Mouse (Mus musculus) stomach, postnatal 0 days (tissue): ENCODE data around the gene Stx7. TPM values are rescaled to one million over a fixed set of nuclear protein-coding genes. Genes with fewer than 3 reads are reported as not detected.
"Not testable (repeated sequence)": the region's sequence is repeated elsewhere in the genome, so short reads cannot be mapped to it uniquely, and the experiment has no call there.

ENCODE experiments used
- ATAC-seq: fragments of 200-750 bp; cut with Nextera tagmentation; 2 replicates; pipeline ENCODE4 v1.8.0; 2017; ENCODE audit not compliant: low FRiP score, low TSS enrichment
- DNase-seq: peaks from one replicate; pipeline ENCODE4 v3.0.0-alpha.2; 2016; ENCODE audit warnings: low spot score
- H3K27ac ChIP-seq: fragments of 300-500 bp; sonication (generic); replicated peaks from 2 replicates; pipeline ENCODE4 v1.5.1; 2014; ENCODE audit warnings: mild to moderate bottlenecking, control low read depth
- H3K27me3 ChIP-seq: fragments of 300-500 bp; sonication (generic); 2 replicates; pipeline ENCODE4 v1.6.1; 2014; ENCODE audit warnings: low read length; ENCODE audit not compliant: control insufficient read depth, insufficient read depth
- H3K36me3 ChIP-seq: fragments of 300-500 bp; sonication (generic); 2 replicates; pipeline ENCODE4 v1.6.1; 2014; ENCODE audit warnings: low read length, mixed read lengths; ENCODE audit not compliant: control insufficient read depth, insufficient read depth
- H3K4me1 ChIP-seq: fragments of 300-500 bp; sonication (generic); replicated peaks from 2 replicates; pipeline ENCODE4 v1.6.1; 2014; ENCODE audit warnings: antibody characterized with exemption; ENCODE audit not compliant: control insufficient read depth, insufficient read depth
- H3K4me2 ChIP-seq: fragments of 300-500 bp; sonication (generic); replicated peaks from 2 replicates; pipeline ENCODE4 v1.6.1; 2014; ENCODE audit warnings: low read depth, mild to moderate bottlenecking, control low read depth, moderate library complexity
- H3K4me3 ChIP-seq: fragments of 300-500 bp; sonication (generic); 2 replicates; pipeline ENCODE4 v1.5.1; 2014; ENCODE audit warnings: low read depth, low read length, control low read depth
- H3K9ac ChIP-seq: fragments of 300-500 bp; sonication (generic); 2 replicates; pipeline ENCODE4 v1.6.1; 2014; ENCODE audit warnings: mild to moderate bottlenecking, low read length, control low read depth, mixed read lengths
- H3K9me3 ChIP-seq: fragments of 300-500 bp; sonication (generic); 2 replicates; pipeline ENCODE4 v1.6.1; 2016; ENCODE audit warnings: low read length; ENCODE audit not compliant: control insufficient read depth
- CTCF ChIP-seq: IDR thresholded peaks from 2 replicates; pipeline ENCODE4 v1.5.1; 2016; ENCODE audit warnings: antibody characterized with exemption, low read depth, mild to moderate bottlenecking, moderate library complexity
- EP300 ChIP-seq: optimal IDR thresholded peaks from 2 replicates; pipeline ENCODE3; 2016; ENCODE audit warnings: antibody characterized with exemption
- WGBS: fragments of 180-500 bp; shearing (Covaris S2); extraction: QIAGEN DNeasy Blood & Tissue Kit; methylation state at CpG from one replicate; pipeline ENCODE4 v1.1.7; 2014; 5-methylcytosine and 5-hydroxymethylcytosine counted together
- polyA plus RNA-seq: library from polyadenylated mRNA; unstranded; fragments of >200 nt; fragmentation: Nextera tagmentation; extraction: Ambion mirVana; gene quantifications from 2 replicates; pipeline ENCODE4 v1.2.1, GENCODE M21; 2015

Stx7 gene
- 73.3 and 82.1 TPM in 2 replicates for polyA plus RNA-seq

DNA sequence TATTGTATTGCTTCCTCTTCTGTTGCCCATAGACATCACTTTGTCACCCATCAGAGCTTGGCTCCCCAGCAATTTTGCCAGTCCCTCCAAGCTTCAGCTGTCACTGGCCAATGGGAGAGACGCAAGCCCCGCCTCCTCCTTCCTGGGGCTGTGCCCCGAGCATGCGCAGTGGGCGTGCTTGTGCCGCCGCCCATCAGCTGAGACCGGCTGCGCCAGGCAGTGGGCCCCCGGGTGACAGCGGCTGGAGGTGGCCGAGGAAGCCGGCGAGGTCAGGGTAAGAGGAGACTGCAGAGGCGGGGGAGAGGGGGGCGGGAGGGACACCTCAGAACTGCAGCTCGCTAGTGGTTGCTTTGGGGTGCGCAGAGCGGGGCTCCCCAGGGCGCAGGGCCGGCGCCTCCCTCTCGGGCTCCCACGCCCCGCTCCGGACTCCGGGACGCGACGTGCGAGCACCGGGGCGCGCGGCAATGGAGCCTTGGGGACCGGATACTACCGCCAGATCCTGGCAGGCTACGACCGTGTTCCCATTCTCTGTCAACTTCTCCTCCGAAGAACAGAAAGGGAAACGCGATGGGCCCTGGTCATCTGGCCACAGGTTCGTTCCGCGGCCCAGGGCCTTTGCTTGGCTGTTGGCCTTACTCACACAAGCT, at the start of gene Stx7:
Gene Stx7 (plus strand): TSS at position 168 of the 647 bp plus-strand sequence.
- under 1% methylated on average over 43 of the region's 45 CpGs for WGBS
- Histone ChIP-seq H3K9ac (peak within 1 kb of the TSS; percentile 81), H3K27me3 (no peaks in the 10 kb centered on the region), H3K27ac (peak within 1 kb of the TSS; percentile 83), H3K36me3 (0 out of 2 replicates have a peak, but pooled peaks cover 2% of the 10 kb centered on the region), H3K4me3 (peak within 1 kb of the TSS; percentile 93), H3K4me2 (peak within 1 kb of the TSS; percentile 66), H3K4me1 (no peaks in the 10 kb centered on the region), H3K9me3 (no peaks in the 10 kb centered on the region)
- no peak for TF ChIP-seq CTCF
- no peak for TF ChIP-seq EP300
- DNase-seq, result peak; percentile 94
- ATAC-seq, result peak; percentile 95

DNA sequence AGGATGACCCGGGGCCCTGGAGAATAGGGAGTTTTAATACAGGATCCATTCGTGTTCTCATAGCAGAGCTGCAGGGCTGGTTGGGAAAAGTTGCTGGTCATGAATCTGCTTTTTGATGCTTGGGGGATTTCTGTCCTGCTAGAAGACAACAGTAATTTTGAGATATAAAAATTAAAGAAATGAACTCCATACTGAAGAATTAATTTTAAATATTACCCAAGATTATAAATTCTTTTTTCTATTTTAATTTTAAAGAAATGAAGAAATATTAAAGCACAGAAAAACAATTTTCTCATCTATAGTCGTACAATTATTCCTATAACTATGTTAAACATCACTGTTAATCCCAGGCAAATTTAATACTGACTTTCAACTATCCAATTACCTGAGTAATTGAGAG, 47.3 kb upstream of the Stx7 start, which contains the start of gene Taar8c:
Gene Taar8c (minus strand): TSS at position 101 of the 400 bp plus-strand sequence.
- not testable (repeated sequence) for H3K27ac ChIP-seq, H3K27me3 ChIP-seq, H3K36me3 ChIP-seq, H3K4me2 ChIP-seq, H3K9ac ChIP-seq, H3K4me1 ChIP-seq, H3K4me3 ChIP-seq, H3K9me3 ChIP-seq, ATAC-seq, DNase-seq
- WGBS, result 81% methylated on average over 1 of the region's 3 CpGs

DNA sequence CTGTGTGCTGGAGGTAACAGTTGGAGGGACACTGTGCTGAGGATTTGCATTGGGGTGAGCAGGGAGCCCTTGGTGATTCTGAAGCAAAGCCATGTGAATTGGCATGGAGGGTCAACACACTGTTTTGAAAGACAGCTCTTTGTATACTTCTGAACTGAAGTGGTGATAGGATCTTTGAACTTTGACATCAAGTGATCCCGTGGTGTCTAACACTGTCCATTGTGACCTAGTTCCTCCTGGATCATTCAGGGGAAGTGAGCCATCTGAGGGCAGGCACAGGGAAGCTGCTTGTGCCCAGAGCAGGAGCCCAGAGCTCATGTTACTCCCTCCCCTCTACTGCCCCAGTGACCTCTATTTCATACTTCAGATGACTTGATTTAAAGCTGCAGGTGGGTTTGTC, 45.8 kb upstream of the Stx7 start:
- WGBS, result 20% methylated on average over 1 of the region's 1 CpGs
- H3K4me3 ChIP-seq, H3K36me3 ChIP-seq, H3K4me2 ChIP-seq, H3K27ac ChIP-seq, H3K27me3 ChIP-seq, DNase-seq, H3K9ac ChIP-seq, H3K9me3 ChIP-seq, H3K4me1 ChIP-seq, ATAC-seq: not testable (repeated sequence)

GRCm38 (mm10) chr10:24107747-24108146, 41.4 kb upstream of the Stx7 start:
- ATAC-seq (no peak), DNase-seq (no peak)
- WGBS, result 72% methylated on average over 5 of the region's 5 CpGs
- no peaks in the 10 kb centered on the region for H3K4me1 ChIP-seq
- H3K4me2 ChIP-seq, result no peak overlapping the region
- no peaks in the 10 kb centered on the region for H3K27me3 ChIP-seq
- no peak overlapping the region for H3K4me3 ChIP-seq
- no peak overlapping the region for H3K9ac ChIP-seq
- no peaks in the 10 kb centered on the region for H3K9me3 ChIP-seq
- H3K36me3 ChIP-seq, result no peaks in the 10 kb centered on the region
- TF ChIP-seq EP300 (no peak), CTCF (no peak)
- H3K27ac ChIP-seq, result no peak overlapping the region

- Histone ChIP-seq H3K4me2 (no peak overlapping the region), H3K4me3 (no peak overlapping the region), H3K27ac (no peak overlapping the region), H3K9me3 (no peaks in the 10 kb centered on the region), H3K36me3 (no peaks in the 10 kb centered on the region), H3K27me3 (no peaks in the 10 kb centered on the region), H3K4me1 (no peaks in the 10 kb centered on the region), H3K9ac (no peak overlapping the region)
- 56% methylated on average over 3 of the region's 3 CpGs for WGBS
- no peak for ATAC-seq
- DNase-seq, result no peak
- no peak for TF ChIP-seq EP300
- TF ChIP-seq CTCF, result no peak
These were observed 40.9 kb upstream of the Stx7 start for GRCm38 (mm10) chr10:24108236-24108635.

GRCm38 (mm10) chr10:24109434-24109833, 39.7 kb upstream of the Stx7 start, which contains the start of gene Taar9:
Gene Taar9, minus strand, starts transcription at chr10:24109534.
- H3K9ac ChIP-seq, H3K4me2 ChIP-seq, DNase-seq, H3K4me3 ChIP-seq, H3K36me3 ChIP-seq, ATAC-seq, H3K4me1 ChIP-seq, H3K27me3 ChIP-seq, H3K27ac ChIP-seq, H3K9me3 ChIP-seq: not testable (repeated sequence)
- 76% methylated on average over 8 of the region's 8 CpGs for WGBS
